Mouse (Mus musculus) heart, postnatal 0 days (tissue): ENCODE results near the gene Gm10375. TPM values are rescaled to one million over a fixed set of nuclear protein-coding genes. Genes with fewer than 3 reads are reported as not detected.
"Not testable (repeated sequence)": the region's sequence is repeated elsewhere in the genome, so short reads cannot be mapped to it uniquely, and the experiment has no call there.

Source experiments
- ATAC-seq: fragments of 200-750 bp; cut with Nextera tagmentation; 2 replicates; pipeline ENCODE4 v1.8.0; 2017; ENCODE audit warnings: low read depth, moderate number of reproducible peaks, moderate library complexity; ENCODE audit not compliant: insufficient read depth
- DNase-seq: peaks from one replicate; pipeline ENCODE4 v3.0.0-alpha.2; 2016; ENCODE audit warnings: low spot score
- H3K27ac ChIP-seq: fragments of 300-500 bp; sonication (generic); 2 replicates; pipeline ENCODE4 v1.5.1; 2014; ENCODE audit warnings: low read depth, mild to moderate bottlenecking
- H3K27me3 ChIP-seq: fragments of 300-500 bp; sonication (generic); 2 replicates; pipeline ENCODE4 v1.6.1; 2014; ENCODE audit warnings: low read length, mixed read lengths; ENCODE audit not compliant: control insufficient read depth, insufficient read depth
- H3K36me3 ChIP-seq: fragments of 300-500 bp; sonication (generic); replicated peaks from 2 replicates; pipeline ENCODE4 v1.6.1; 2014; ENCODE audit warnings: low read length, mixed read lengths; ENCODE audit not compliant: control insufficient read depth, insufficient read depth
- H3K4me1 ChIP-seq: fragments of 300-500 bp; sonication (generic); 2 replicates; pipeline ENCODE4 v1.6.1; 2014; ENCODE audit warnings: antibody characterized with exemption; ENCODE audit not compliant: control insufficient read depth, insufficient read depth
- H3K4me2 ChIP-seq: fragments of 300-500 bp; sonication (generic); 2 replicates; pipeline ENCODE4 v1.6.1; 2014; ENCODE audit warnings: low read depth, mild to moderate bottlenecking, low read length, moderate library complexity
- H3K4me3 ChIP-seq: fragments of 300-500 bp; sonication (generic); 2 replicates; pipeline ENCODE4 v1.5.1; 2014; ENCODE audit warnings: low read depth, low read length
- H3K9ac ChIP-seq: fragments of 300-500 bp; sonication (generic); replicated peaks from 2 replicates; pipeline ENCODE4 v1.6.1; 2014; ENCODE audit warnings: low read depth, low read length, mixed read lengths
- H3K9me3 ChIP-seq: fragments of 300-500 bp; sonication (generic); replicated peaks from 2 replicates; pipeline ENCODE4 v1.6.1; 2016; ENCODE audit warnings: low read length; ENCODE audit not compliant: control insufficient read depth
- WGBS: fragments of 180-500 bp; shearing (Covaris S2); extraction: QIAGEN DNeasy Blood & Tissue Kit; methylation state at CpG from one replicate; pipeline ENCODE4 v1.1.7; 2014; 5-methylcytosine and 5-hydroxymethylcytosine counted together
- polyA plus RNA-seq: library from polyadenylated mRNA; unstranded; fragments of >200 nt; fragmentation: Nextera tagmentation; extraction: Ambion mirVana; gene quantifications from 2 replicates; pipeline ENCODE4 v1.2.1, GENCODE M21; 2015
- total RNA-seq: library from RNA; depleted of rRNA; stranded (reverse); fragments of >200 nt; gene quantifications from 2 replicates; pipeline ENCODE4 v1.2.3, GENCODE M21; 2014; ENCODE audit warnings: low replicate concordance; rRNA removed

Gene Gm10375
- total RNA-seq (not detected in 2 replicates), polyA plus RNA-seq (not detected in 2 replicates)

- not testable (repeated sequence) for H3K9me3 ChIP-seq, H3K4me3 ChIP-seq, H3K4me1 ChIP-seq, ATAC-seq, H3K4me2 ChIP-seq, H3K36me3 ChIP-seq, H3K9ac ChIP-seq, H3K27me3 ChIP-seq, H3K27ac ChIP-seq, DNase-seq
Observed at GRCm38 (mm10) chr14:43607913-43608312, at the start of gene Gm10375. Gene Gm10375, minus strand, starts transcription at chr14:43608013.

GRCm38 (mm10) chr14:43579046-43579445 is 28.8 kb downstream of the Gm10375 start, which contains the start of gene Gm17654:
Gene Gm17654, minus strand, starts transcription at chr14:43579146.
- H3K4me3 ChIP-seq, DNase-seq, H3K27ac ChIP-seq, H3K36me3 ChIP-seq, H3K4me2 ChIP-seq, H3K27me3 ChIP-seq, ATAC-seq, H3K4me1 ChIP-seq, H3K9ac ChIP-seq, H3K9me3 ChIP-seq: not testable (repeated sequence)
- WGBS: 21% methylated on average over 1 of the region's 2 CpGs

- H3K4me3 ChIP-seq, ATAC-seq, H3K27ac ChIP-seq, DNase-seq, H3K9ac ChIP-seq, H3K4me1 ChIP-seq, H3K9me3 ChIP-seq, H3K4me2 ChIP-seq, H3K27me3 ChIP-seq, H3K36me3 ChIP-seq: not testable (repeated sequence)
- 57% methylated on average over 3 of the region's 4 CpGs for WGBS
Observed at GRCm38 (mm10) chr14:43577969-43578368, 29.8 kb downstream of the Gm10375 start.

Other genes with a start within 250 kb of the Gm10375 start
- not detected in 2 replicates for gene Gm8138, start 191.7 kb downstream of the Gm10375 start, total RNA-seq
- gene Gm8138, start 191.7 kb downstream of the Gm10375 start, polyA plus RNA-seq: not detected in 2 replicates
- gene Gm5799, start 64.4 kb downstream of the Gm10375 start, total RNA-seq: not detected in 2 replicates
- not detected in 2 replicates for gene Gm5799, start 64.4 kb downstream of the Gm10375 start, polyA plus RNA-seq
- not detected in 2 replicates for gene Gm17654, start 28.9 kb downstream of the Gm10375 start, total RNA-seq
- not detected in 2 replicates for gene Gm17654, start 28.9 kb downstream of the Gm10375 start, polyA plus RNA-seq
- not detected in 2 replicates for gene Gm8165, start 69.2 kb upstream of the Gm10375 start, total RNA-seq
- gene Gm8165, start 69.2 kb upstream of the Gm10375 start, polyA plus RNA-seq: not detected in 2 replicates
- gene Gm7324, start 89.8 kb upstream of the Gm10375 start, total RNA-seq: 0.08 TPM in 1 of 2 replicates, not detected in the other
- gene Gm7324, start 89.8 kb upstream of the Gm10375 start, polyA plus RNA-seq: 0.55 and 0.59 TPM in 2 replicates
- not detected in 2 replicates for gene Gm16506, start 119.5 kb upstream of the Gm10375 start, total RNA-seq
- gene Gm16506, start 119.5 kb upstream of the Gm10375 start, polyA plus RNA-seq: not detected in 2 replicates
- gene Gm6526, start 139.9 kb upstream of the Gm10375 start, total RNA-seq: not detected in 2 replicates
- gene Gm6526, start 139.9 kb upstream of the Gm10375 start, polyA plus RNA-seq: not detected in 2 replicates
- gene Gm8180, start 176.7 kb upstream of the Gm10375 start, total RNA-seq: not detected in 2 replicates
- gene Gm8180, start 176.7 kb upstream of the Gm10375 start, polyA plus RNA-seq: not detected in 2 replicates